Mouse (Mus musculus): Measurements from ENCODE around the gene Klhl10. TPM values are rescaled to one million over a fixed set of nuclear protein-coding genes. Genes with fewer than 3 reads are reported as not detected.

Klhl10 gene
- total RNA-seq, 2 experiments from 2014 or later = 0.64 to 1.4 TPM

- TF ChIP-seq CTCF (conservative IDR thresholded peaks at IDR 0.05) = peak; percentile 85
- H3K27ac ChIP-seq = peak within 1 kb of the TSS; percentile 86
- DNase-seq (ENCODE audit: low spot score in 2 of 2) = peak in 1 of 2 experiments; percentile 62
- H3K4me3 ChIP-seq = peak within 1 kb of the TSS; percentile 86
These were observed 27.4 kb upstream of the Klhl10 start, which contains the start of gene P3h4 for GRCm38 (mm10) chr11:100414021-100414913. TSS of gene P3h4 (minus strand) at chr11:100414836.

GRCm38 (mm10) chr11:100414914-100415822 is 26.5 kb upstream of the Klhl10 start, which contains the start of gene Fkbp10:
TSS of gene Fkbp10 (plus strand) at chr11:100415697.
- H3K27ac ChIP-seq = peak within 1 kb of the TSS; percentile 86
- no peak for DNase-seq (ENCODE audit: low spot score in 2 of 2)
- peak within 1 kb of the TSS; percentile 86 for H3K4me3 ChIP-seq
- no peak for TF ChIP-seq CTCF (conservative IDR thresholded peaks at IDR 0.05)

- no peak overlapping the region for H3K27ac ChIP-seq
- no peak for TF ChIP-seq CTCF (conservative IDR thresholded peaks at IDR 0.05)
- no peak for DNase-seq (ENCODE audit: low spot score in 2 of 2)
- no peak overlapping the region for H3K4me3 ChIP-seq
These were observed 20.2 kb upstream of the Klhl10 start for GRCm38 (mm10) chr11:100421537-100421936.

GRCm38 (mm10) chr11:100423836-100424235 is 17.9 kb upstream of the Klhl10 start:
- no peak overlapping the region for H3K27ac ChIP-seq
- DNase-seq (ENCODE audit: low spot score in 2 of 2) = no peak
- no peak for TF ChIP-seq CTCF (conservative IDR thresholded peaks at IDR 0.05)
- no peak overlapping the region for H3K4me3 ChIP-seq

- DNase-seq (ENCODE audit: low spot score in 2 of 2) = peak; percentile 50 to 78
- Histone ChIP-seq H3K4me3 (no peak overlapping the region), H3K27ac (no peak overlapping the region)
- peak; percentile 82 for TF ChIP-seq CTCF (conservative IDR thresholded peaks at IDR 0.05)
These were observed 15.9 kb upstream of the Klhl10 start for GRCm38 (mm10) chr11:100425851-100426250.

- Histone ChIP-seq H3K4me3 (no peak overlapping the region), H3K27ac (no peak overlapping the region)
- DNase-seq (ENCODE audit: low spot score in 2 of 2) = no peak
- no peak for TF ChIP-seq CTCF (conservative IDR thresholded peaks at IDR 0.05)
These were observed 14.9 kb upstream of the Klhl10 start for GRCm38 (mm10) chr11:100426820-100427219.

GRCm38 (mm10) chr11:100428612-100429199 is 13.0 kb upstream of the Klhl10 start:
- no peak for TF ChIP-seq CTCF (conservative IDR thresholded peaks at IDR 0.05)
- H3K27ac ChIP-seq = peak overlapping the region; percentile 70
- no peak overlapping the region for H3K4me3 ChIP-seq
- DNase-seq (ENCODE audit: low spot score in 2 of 2) = no peak

GRCm38 (mm10) chr11:100430052-100430451 is 11.7 kb upstream of the Klhl10 start:
- TF ChIP-seq CTCF (conservative IDR thresholded peaks at IDR 0.05) = no peak
- no peak overlapping the region for H3K4me3 ChIP-seq
- peak overlapping the region; percentile 36; the same call in 1 of the 2 replicates for H3K27ac ChIP-seq
- no peak for DNase-seq (ENCODE audit: low spot score in 2 of 2)

- Histone ChIP-seq H3K4me3 (no peak overlapping the region), H3K27ac (no peak overlapping the region)
- no peak for DNase-seq (ENCODE audit: low spot score in 2 of 2)
- no peak for TF ChIP-seq CTCF (conservative IDR thresholded peaks at IDR 0.05)
These were observed 9.7 kb upstream of the Klhl10 start for GRCm38 (mm10) chr11:100432002-100432401.

GRCm38 (mm10) chr11:100435678-100436246 is 6.0 kb upstream of the Klhl10 start:
- Histone ChIP-seq H3K4me3 (no peak overlapping the region), H3K27ac (no peak overlapping the region)
- no peak for TF ChIP-seq CTCF (conservative IDR thresholded peaks at IDR 0.05)
- DNase-seq (ENCODE audit: low spot score in 2 of 2) = no peak

- TF ChIP-seq CTCF (conservative IDR thresholded peaks at IDR 0.05) = no peak
- no peak overlapping the region for H3K4me3 ChIP-seq
- no peak overlapping the region for H3K27ac ChIP-seq
- DNase-seq (ENCODE audit: low spot score in 2 of 2) = no peak
These were observed 3.8 kb upstream of the Klhl10 start for GRCm38 (mm10) chr11:100437901-100438300.
